Mouse (Mus musculus): Measurements from ENCODE around the gene Samd14. TPM values are rescaled to one million over a fixed set of nuclear protein-coding genes. Genes with fewer than 3 reads are reported as not detected.

Gene Samd14
- polyA plus RNA-seq, 1 experiment from 2014 or later = 5.4 TPM

DNA sequence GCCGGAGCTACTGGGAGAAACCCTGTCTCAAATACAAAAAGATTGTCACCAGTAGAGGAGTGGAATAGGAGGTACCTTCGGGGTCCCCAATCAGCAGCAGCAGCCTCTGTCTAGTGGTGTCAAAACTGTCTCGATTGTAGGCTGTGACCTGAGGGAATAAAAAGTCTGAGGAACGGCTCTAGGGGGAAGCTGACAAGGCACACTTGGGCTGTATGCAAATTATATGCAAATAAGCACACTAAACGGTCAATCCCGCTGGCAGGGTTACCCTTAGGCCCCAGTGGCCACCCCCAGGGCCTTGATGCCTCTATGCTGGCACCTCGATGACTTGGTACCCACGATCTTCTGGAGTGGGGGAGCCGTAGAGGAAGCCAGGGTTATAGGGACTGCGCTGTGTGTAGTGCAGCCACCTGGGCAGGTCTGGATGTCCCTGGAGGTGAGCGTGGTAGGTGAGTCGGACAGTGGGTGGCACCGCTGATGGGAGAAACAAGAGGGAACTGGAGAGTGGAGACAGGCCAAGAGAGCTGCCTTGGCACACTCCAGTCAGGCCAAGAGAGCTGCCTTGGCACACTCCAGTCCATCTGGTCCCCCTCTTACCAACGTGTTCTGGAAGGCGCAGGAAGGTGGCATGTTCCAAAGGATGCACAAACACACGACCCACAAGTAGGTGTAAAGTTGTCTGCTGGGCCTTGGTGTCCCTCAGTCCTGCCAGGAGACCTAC lies 37.6 kb upstream of the Samd14 start:
- TF ChIP-seq EP300 (IDR thresholded peaks at IDR 0.05) (no peak), CTCF (IDR thresholded peaks at IDR 0.05) (no peak)
- no peak overlapping the region for H3K4me2 ChIP-seq (replicated peaks; ENCODE audit: low read depth, low read length)
- no peak overlapping the region for H3K9ac ChIP-seq (replicated peaks; ENCODE audit: low read depth)

DNA sequence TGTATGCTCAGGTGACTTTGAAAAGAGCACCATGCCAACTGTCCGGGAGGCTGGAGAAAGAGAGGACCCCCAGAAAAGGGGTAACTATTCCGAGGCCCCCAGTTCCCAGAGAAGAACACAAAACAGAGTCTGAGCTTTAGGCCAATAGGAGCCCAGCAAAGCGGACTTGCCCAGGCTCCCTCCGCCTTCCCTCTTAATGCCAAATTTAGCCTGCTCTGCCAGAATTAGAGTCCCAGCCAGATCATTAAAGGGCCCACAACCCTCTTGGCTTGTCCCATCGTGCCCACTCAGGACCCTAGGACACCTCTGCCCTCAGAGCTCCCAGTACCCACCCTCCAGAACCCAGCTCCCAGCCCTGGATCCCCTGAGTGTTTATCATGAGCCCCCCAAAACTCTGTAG lies 36.8 kb upstream of the Samd14 start:
- WGBS = 61% methylated on average over 5 of the region's 5 CpGs

More for the DNA sequence above, 37.6 kb upstream of the Samd14 start:
- Histone ChIP-seq H3K9me3 (ENCODE audit: low read length) (no peaks in the 10 kb centered on the region), H3K4me3 (ENCODE audit: low read depth, low read length) (no peak overlapping the region), H3K27me3 (replicated peaks; ENCODE audit: insufficient read depth, low read length) (no peaks in the 10 kb centered on the region), H3K27ac (ENCODE audit: low read length) (no peak overlapping the region), H3K36me3 (ENCODE audit: insufficient read depth, low read length) (no peaks in the 10 kb centered on the region), H3K4me1 (ENCODE audit: insufficient read depth, low read depth, low read length) (no peaks in the 10 kb centered on the region)
- 62% methylated on average over 16 of the region's 16 CpGs for WGBS
- ATAC-seq = no peak
- no peak for DNase-seq (ENCODE audit: low spot score)

DNA sequence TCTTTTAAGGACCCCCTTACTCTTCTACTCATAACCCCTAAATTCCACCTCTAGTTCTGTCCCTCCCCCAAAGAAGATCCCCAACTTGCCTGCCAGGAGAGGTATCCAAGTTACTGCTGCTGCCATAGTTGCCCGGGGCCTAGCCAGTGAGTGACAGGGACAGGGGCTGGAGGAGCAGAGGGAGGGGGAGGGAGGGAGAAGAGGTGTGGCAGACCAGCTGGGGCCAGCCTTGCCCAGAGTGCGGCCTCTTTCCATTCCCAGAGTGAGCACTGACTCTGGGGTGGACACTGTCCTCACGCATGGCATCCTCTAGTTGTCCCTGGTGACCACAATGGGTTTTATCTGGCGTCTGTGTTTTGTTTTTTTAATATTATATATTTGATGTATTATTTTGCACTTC lies 36.4 kb upstream of the Samd14 start:
- DNase-seq (ENCODE audit: low spot score) (no peak), ATAC-seq (no peak)
- Histone ChIP-seq H3K27me3 (replicated peaks; ENCODE audit: insufficient read depth, low read length) (no peaks in the 10 kb centered on the region), H3K27ac (ENCODE audit: low read length) (no peak overlapping the region), H3K9ac (replicated peaks; ENCODE audit: low read depth) (no peak overlapping the region), H3K4me3 (ENCODE audit: low read depth, low read length) (no peak overlapping the region), H3K9me3 (ENCODE audit: low read length) (no peaks in the 10 kb centered on the region), H3K4me1 (ENCODE audit: insufficient read depth, low read depth, low read length) (no peaks in the 10 kb centered on the region), H3K36me3 (ENCODE audit: insufficient read depth, low read length) (no peaks in the 10 kb centered on the region), H3K4me2 (replicated peaks; ENCODE audit: low read depth, low read length) (no peak overlapping the region)
- TF ChIP-seq EP300 (IDR thresholded peaks at IDR 0.05) (no peak), CTCF (IDR thresholded peaks at IDR 0.05) (no peak)
- 59% methylated on average over 4 of the region's 4 CpGs for WGBS

More for the DNA sequence above, 36.8 kb upstream of the Samd14 start:
- Histone ChIP-seq H3K4me3 (ENCODE audit: low read depth, low read length) (no peak overlapping the region), H3K36me3 (ENCODE audit: insufficient read depth, low read length) (no peaks in the 10 kb centered on the region), H3K4me2 (replicated peaks; ENCODE audit: low read depth, low read length) (no peak overlapping the region), H3K9ac (replicated peaks; ENCODE audit: low read depth) (no peak overlapping the region), H3K27me3 (replicated peaks; ENCODE audit: insufficient read depth, low read length) (no peaks in the 10 kb centered on the region), H3K9me3 (ENCODE audit: low read length) (no peaks in the 10 kb centered on the region), H3K4me1 (ENCODE audit: insufficient read depth, low read depth, low read length) (no peaks in the 10 kb centered on the region), H3K27ac (ENCODE audit: low read length) (no peak overlapping the region)
- ATAC-seq (no peak), DNase-seq (ENCODE audit: low spot score) (no peak)
- TF ChIP-seq EP300 (IDR thresholded peaks at IDR 0.05) (no peak), CTCF (IDR thresholded peaks at IDR 0.05) (no peak)

DNA sequence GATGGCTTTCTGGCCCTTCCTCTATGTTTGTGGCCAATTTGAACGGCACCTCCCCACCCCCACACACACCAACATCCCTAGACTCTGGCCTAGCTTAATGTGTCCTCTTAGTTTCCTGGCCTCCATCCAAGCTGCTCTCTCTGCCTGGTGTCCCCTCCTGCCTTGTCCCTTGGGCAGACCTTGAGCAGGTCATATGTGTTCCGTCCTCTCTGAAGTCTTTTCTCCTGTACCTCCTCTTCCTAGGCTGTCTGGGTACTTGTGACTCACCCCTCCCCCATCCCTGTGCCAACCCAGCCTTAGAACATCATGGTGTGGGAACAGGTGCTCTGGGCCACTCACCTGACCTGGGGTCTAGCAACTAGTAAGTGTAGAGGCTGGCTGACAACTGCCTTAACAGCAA lies 34.7 kb upstream of the Samd14 start:
- 54% methylated on average over 2 of the region's 2 CpGs for WGBS
- no peak for ATAC-seq
- Histone ChIP-seq H3K9ac (replicated peaks; ENCODE audit: low read depth) (no peak overlapping the region), H3K4me2 (replicated peaks; ENCODE audit: low read depth, low read length) (no peak overlapping the region), H3K27ac (ENCODE audit: low read length) (no peak overlapping the region), H3K36me3 (ENCODE audit: insufficient read depth, low read length) (no peaks in the 10 kb centered on the region), H3K4me1 (ENCODE audit: insufficient read depth, low read depth, low read length) (no peaks in the 10 kb centered on the region), H3K9me3 (ENCODE audit: low read length) (no peaks in the 10 kb centered on the region), H3K4me3 (ENCODE audit: low read depth, low read length) (no peak overlapping the region), H3K27me3 (replicated peaks; ENCODE audit: insufficient read depth, low read length) (no peaks in the 10 kb centered on the region)
- no peak for DNase-seq (ENCODE audit: low spot score)
- TF ChIP-seq CTCF (IDR thresholded peaks at IDR 0.05) = no peak
- TF ChIP-seq EP300 (IDR thresholded peaks at IDR 0.05) = no peak

DNA sequence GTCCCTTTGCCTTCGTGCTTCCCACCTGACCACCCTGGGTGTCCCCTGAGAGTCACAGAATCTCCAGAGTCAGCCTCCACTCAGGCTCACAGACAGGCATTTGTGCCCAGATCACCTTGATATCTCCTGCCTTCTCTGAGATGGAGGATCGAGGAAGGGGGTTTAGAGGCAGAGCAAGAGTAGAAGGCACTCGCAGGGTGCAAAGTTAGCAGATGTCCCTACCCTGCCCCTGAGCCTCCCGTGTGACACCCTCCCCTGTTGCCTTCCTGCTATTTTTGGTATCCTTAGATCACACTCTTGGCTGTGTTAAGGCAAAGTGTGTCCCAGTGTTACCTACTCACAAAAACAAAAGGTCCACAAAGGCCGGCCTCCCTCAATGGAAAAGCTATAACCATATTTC lies 33.5 kb upstream of the Samd14 start, which contains the start of gene Sgca:
Gene Sgca, minus strand, starts transcription at position 129 of the 400 bp plus-strand sequence.
- no peaks in the 10 kb centered on the region for H3K4me1 ChIP-seq (ENCODE audit: insufficient read depth, low read depth, low read length)
- no peak within 1 kb of the TSS for H3K9ac ChIP-seq (replicated peaks; ENCODE audit: low read depth)
- WGBS = 64% methylated on average over 5 of the region's 5 CpGs
- no peaks in the 10 kb centered on the region for H3K9me3 ChIP-seq (ENCODE audit: low read length)
- no peak for TF ChIP-seq CTCF (IDR thresholded peaks at IDR 0.05)
- no peak for TF ChIP-seq EP300 (IDR thresholded peaks at IDR 0.05)
- no peak within 1 kb of the TSS for H3K4me3 ChIP-seq (ENCODE audit: low read depth, low read length)
- H3K27me3 ChIP-seq (replicated peaks; ENCODE audit: insufficient read depth, low read length) = no peaks in the 10 kb centered on the region
- ATAC-seq (no peak), DNase-seq (ENCODE audit: low spot score) (no peak)
- no peak within 1 kb of the TSS for H3K4me2 ChIP-seq (replicated peaks; ENCODE audit: low read depth, low read length)
- H3K27ac ChIP-seq (ENCODE audit: low read length) = no peak within 1 kb of the TSS
- no peaks in the 10 kb centered on the region for H3K36me3 ChIP-seq (ENCODE audit: insufficient read depth, low read length)

DNA sequence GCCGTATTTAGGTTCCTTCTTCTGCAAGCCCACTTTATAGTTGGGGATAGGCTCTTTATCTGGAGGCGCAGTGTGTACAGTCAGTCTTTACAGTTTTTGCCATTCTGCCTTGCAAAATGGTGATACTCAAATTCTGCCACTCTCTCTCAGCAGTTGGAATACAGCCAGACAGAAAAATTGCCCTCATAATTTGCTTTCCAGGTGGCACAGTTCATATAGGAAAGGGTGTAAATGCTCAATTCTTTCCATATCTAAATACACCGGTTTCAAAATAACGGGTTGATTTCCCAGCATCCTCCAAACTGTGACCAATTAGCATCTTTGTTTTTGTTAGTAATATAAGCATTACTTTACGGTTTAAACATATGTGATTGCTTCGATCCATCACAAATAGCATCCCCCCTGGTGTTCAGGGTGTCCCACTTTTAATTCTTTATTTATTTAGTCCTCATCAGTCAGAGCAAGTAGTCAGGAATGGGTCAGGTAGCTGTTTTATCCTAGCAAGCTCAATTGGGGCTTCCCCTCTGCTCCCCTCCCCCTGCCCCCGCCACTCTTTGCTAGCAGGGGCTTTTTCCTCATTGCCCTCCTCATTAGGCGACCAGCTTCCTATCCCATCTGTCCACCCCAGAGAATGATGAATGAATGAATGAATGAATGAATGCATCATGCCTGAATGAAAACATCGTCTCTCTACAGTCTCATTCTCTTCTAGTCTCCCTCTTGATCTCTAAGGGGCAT lies 31.3 kb upstream of the Samd14 start:
- Histone ChIP-seq H3K27me3 (replicated peaks; ENCODE audit: insufficient read depth, low read length) (no peaks in the 10 kb centered on the region), H3K4me3 (ENCODE audit: low read depth, low read length) (no peak overlapping the region), H3K4me1 (ENCODE audit: insufficient read depth, low read depth, low read length) (no peaks in the 10 kb centered on the region), H3K4me2 (replicated peaks; ENCODE audit: low read depth, low read length) (no peak overlapping the region), H3K27ac (ENCODE audit: low read length) (no peak overlapping the region), H3K9me3 (ENCODE audit: low read length) (no peaks in the 10 kb centered on the region), H3K9ac (replicated peaks; ENCODE audit: low read depth) (no peak overlapping the region), H3K36me3 (ENCODE audit: insufficient read depth, low read length) (no peaks in the 10 kb centered on the region)
- TF ChIP-seq EP300 (IDR thresholded peaks at IDR 0.05) = no peak
- no peak for TF ChIP-seq CTCF (IDR thresholded peaks at IDR 0.05)
- no peak for DNase-seq (ENCODE audit: low spot score)
- ATAC-seq = no peak; the same call in 1 of the 2 replicates
- 39% methylated on average over 9 of the region's 9 CpGs for WGBS

Data from lung, postnatal 0 days (tissue).